Mouse (Mus musculus) embryonic fibroblast, embryonic 13.5 days (primary cell): ENCODE results near the gene Srm.

Source experiments
- CTCF ChIP-seq: IDR thresholded peaks from 2 replicates; pipeline ENCODE4 v1.5.1; 2011; ENCODE audit warnings: mild to moderate bottlenecking, control low read depth, low read length, moderate library complexity, borderline replicate concordance; ENCODE audit not compliant: insufficient read depth
- POLR2A ChIP-seq: IDR thresholded peaks from 2 replicates; pipeline ENCODE4 v1.6.1; 2011; ENCODE audit warnings: low read depth, mild to moderate bottlenecking, control low read depth, low read length, moderate library complexity

GRCm38 (mm10) chr4:148633395-148634061, 42.2 kb downstream of the Srm start:
- TF ChIP-seq CTCF = no peak
- no peak for TF ChIP-seq POLR2A
